Mouse (Mus musculus): ENCODE results near the gene Gm18596. TPM values are rescaled to one million over a fixed set of nuclear protein-coding genes. Genes with fewer than 3 reads are reported as not detected.
"Not testable (repeated sequence)": the region's sequence is repeated elsewhere in the genome, so short reads cannot be mapped to it uniquely, and the experiment has no call there.

Gene Gm18596
- polyA plus RNA-seq, 2 experiments = not detected

DNA sequence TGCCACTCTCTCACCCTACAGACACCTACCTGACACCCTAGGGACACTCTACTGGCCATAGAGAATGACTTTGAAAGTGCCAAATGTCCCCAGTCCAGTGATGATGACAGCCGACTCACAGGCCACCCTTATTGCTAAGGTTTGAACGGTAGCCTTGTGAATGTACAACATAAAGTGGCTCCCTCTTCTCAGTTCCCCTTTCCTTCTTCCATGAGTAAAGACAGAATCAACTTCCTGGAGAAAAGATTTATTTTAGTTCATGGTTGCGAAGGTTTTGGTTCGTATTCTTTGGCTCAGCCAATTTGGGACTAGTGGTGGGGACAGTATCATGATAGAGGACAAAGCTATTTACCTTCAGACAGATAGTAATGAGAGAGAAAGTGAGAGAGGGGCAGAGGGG is 3.5 kb downstream of the Gm18596 start:
- TF ChIP-seq POLR2A (IDR thresholded peaks at IDR 0.05; ENCODE audit: borderline replicate concordance, extremely low read depth, insufficient read depth, insufficient read length) = no peak
- no peak overlapping the region for H3K27ac ChIP-seq (replicated peaks; ENCODE audit: low read depth, low read length)
- no peak overlapping the region for H3K9ac ChIP-seq (ENCODE audit: low read depth, low read length, severe bottlenecking)
- H3K9me3 ChIP-seq (ENCODE audit: control insufficient read depth, low read length) = peaks cover 7% of the 10 kb centered on the region; the same call in 1 of the 2 replicates
- no peaks in the 10 kb centered on the region for H3K36me3 ChIP-seq (ENCODE audit: control insufficient read depth, insufficient read depth, low read length)
- H3K4me1 ChIP-seq (ENCODE audit: control insufficient read depth, insufficient read depth, low read length) = no peaks in the 10 kb centered on the region
- no peak overlapping the region for H3K4me2 ChIP-seq (replicated peaks; ENCODE audit: low read depth, low read length, severe bottlenecking)
- ATAC-seq (ENCODE audit: low FRiP score, low read depth) (no peak), DNase-seq (ENCODE audit: low spot score) (no peak)
- no peak overlapping the region for H3K4me3 ChIP-seq (replicated peaks; ENCODE audit: low read length)
- WGBS = 80% methylated on average over 4 of the region's 4 CpGs
- no peaks in the 10 kb centered on the region for H3K27me3 ChIP-seq (ENCODE audit: control insufficient read depth, insufficient read depth, low read length)

DNA sequence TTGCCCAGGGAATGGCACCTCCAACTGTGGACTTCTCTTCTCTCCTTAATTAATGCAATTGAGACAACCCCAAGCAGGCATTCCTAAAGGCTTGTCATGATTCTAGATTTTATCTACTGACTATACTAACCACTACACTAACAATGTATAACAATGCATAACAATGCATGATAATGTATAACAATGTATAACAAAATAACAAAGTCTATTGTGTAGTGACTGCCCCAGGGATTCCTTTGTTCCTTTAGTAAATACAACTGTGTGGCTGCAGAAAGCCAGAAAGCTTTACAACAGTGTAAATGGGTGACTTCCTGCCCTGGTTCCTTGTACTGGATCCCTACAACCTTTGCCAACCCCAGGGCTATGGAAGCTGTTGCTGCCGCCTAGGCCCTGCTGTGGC is 6.5 kb downstream of the Gm18596 start:
- Histone ChIP-seq H3K36me3 (ENCODE audit: control insufficient read depth, insufficient read depth, low read length) (no peaks in the 10 kb centered on the region), H3K4me3 (replicated peaks; ENCODE audit: low read length) (no peak overlapping the region), H3K9ac (ENCODE audit: low read depth, low read length, severe bottlenecking) (no peak overlapping the region), H3K27ac (replicated peaks; ENCODE audit: low read depth, low read length) (no peak overlapping the region), H3K4me2 (replicated peaks; ENCODE audit: low read depth, low read length, severe bottlenecking) (no peak overlapping the region), H3K4me1 (ENCODE audit: control insufficient read depth, insufficient read depth, low read length) (no peaks in the 10 kb centered on the region), H3K27me3 (ENCODE audit: control insufficient read depth, insufficient read depth, low read length) (no peaks in the 10 kb centered on the region), H3K9me3 (ENCODE audit: control insufficient read depth, low read length) (peaks cover 7% of the 10 kb centered on the region; the same call in 1 of the 2 replicates)
- ATAC-seq (ENCODE audit: low FRiP score, low read depth) (no peak), DNase-seq (ENCODE audit: low spot score) (no peak)
- WGBS = 82% methylated on average over 1 of the region's 1 CpGs
- TF ChIP-seq POLR2A (IDR thresholded peaks at IDR 0.05; ENCODE audit: borderline replicate concordance, extremely low read depth, insufficient read depth, insufficient read length) = no peak

DNA sequence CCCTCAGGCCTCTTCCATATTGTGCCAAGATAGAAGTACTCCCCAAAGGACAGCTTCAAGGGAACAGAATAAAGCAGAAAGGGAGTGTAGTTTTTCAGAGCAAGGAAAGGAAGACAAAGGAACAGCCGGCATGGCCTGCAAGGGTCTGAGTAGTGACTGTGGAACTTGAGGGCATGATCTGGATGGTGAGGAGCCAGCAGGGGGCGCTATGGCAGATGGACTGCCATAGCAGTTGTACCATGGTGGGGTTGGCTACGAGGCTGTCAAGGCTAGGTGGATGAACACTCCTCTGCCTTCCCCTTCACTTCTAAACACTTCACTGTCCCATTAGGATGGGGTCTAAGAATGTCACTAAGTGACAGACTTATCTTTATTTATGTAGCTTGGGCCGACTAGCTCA is 13.2 kb downstream of the Gm18596 start:
- DNase-seq (ENCODE audit: low spot score) (no peak), ATAC-seq (ENCODE audit: low FRiP score, low read depth) (no peak)
- 57% methylated on average over 4 of the region's 4 CpGs for WGBS

DNA sequence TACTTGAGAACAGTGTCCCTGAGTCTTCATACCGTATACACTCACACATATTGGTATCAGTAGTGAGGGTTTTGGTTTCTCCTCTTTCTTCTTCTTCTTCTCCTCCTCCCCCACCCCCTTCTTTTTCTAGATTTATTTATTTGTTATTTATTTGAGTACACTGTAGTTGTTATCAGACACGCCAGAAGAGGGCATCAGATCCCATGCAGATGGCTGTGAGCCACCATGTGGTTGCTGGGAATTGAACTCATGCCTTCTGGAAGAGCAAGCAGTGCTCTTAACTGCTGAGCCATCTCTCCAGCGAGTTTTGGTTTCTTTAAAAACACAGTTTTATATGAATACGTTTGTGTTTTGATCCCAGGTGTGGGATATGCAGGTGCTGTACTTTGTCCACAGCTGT is 14.2 kb downstream of the Gm18596 start:
- no peak overlapping the region for H3K4me3 ChIP-seq (replicated peaks; ENCODE audit: low read length)
- WGBS = 50% methylated on average over 4 of the region's 4 CpGs
- DNase-seq (ENCODE audit: low spot score) = no peak

More for the DNA sequence above, 13.2 kb downstream of the Gm18596 start:
- H3K36me3 ChIP-seq (ENCODE audit: control insufficient read depth, insufficient read depth, low read length) = no peaks in the 10 kb centered on the region
- H3K9me3 ChIP-seq (ENCODE audit: control insufficient read depth, low read length) = no peaks in the 10 kb centered on the region
- no peaks in the 10 kb centered on the region for H3K27me3 ChIP-seq (ENCODE audit: control insufficient read depth, insufficient read depth, low read length)
- H3K4me3 ChIP-seq (replicated peaks; ENCODE audit: low read length) = no peak overlapping the region
- no peak overlapping the region for H3K9ac ChIP-seq (ENCODE audit: low read depth, low read length, severe bottlenecking)
- no peaks in the 10 kb centered on the region for H3K4me1 ChIP-seq (ENCODE audit: control insufficient read depth, insufficient read depth, low read length)
- H3K27ac ChIP-seq (replicated peaks; ENCODE audit: low read depth, low read length) = no peak overlapping the region
- TF ChIP-seq POLR2A (IDR thresholded peaks at IDR 0.05; ENCODE audit: borderline replicate concordance, extremely low read depth, insufficient read depth, insufficient read length) = no peak
- H3K4me2 ChIP-seq (replicated peaks; ENCODE audit: low read depth, low read length, severe bottlenecking) = no peak overlapping the region

DNA sequence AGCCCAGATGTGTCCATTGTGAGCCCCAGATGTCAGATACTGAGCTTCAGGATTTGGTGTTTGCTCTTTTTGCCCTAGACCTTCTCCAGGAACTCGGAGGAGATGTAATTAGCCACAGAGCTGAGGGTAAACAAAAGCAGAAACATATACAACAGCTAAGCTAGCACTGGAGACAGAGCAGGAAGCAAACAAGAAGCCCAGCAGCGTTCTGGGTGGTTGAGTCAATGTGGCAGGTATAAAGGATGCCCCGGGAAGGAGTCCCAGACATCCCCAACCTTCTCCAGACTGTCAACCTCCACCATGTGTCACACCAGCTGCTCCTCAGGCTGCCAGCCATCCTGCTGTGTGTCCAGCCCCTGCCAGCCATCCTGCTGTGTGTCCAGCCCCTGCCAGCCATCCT is 16.3 kb downstream of the Gm18596 start, which contains the start of gene Gm10100:
Gm10100 (plus strand) TSS at position 301 of the 400 bp plus-strand sequence.
- no peak within 1 kb of the TSS for H3K27ac ChIP-seq (replicated peaks; ENCODE audit: low read depth, low read length)
- 24% methylated on average over 3 of the region's 3 CpGs for WGBS

More for the DNA sequence above, 14.2 kb downstream of the Gm18596 start:
- Histone ChIP-seq H3K4me2 (replicated peaks; ENCODE audit: low read depth, low read length, severe bottlenecking) (no peak overlapping the region), H3K9me3 (ENCODE audit: control insufficient read depth, low read length) (no peaks in the 10 kb centered on the region), H3K4me1 (ENCODE audit: control insufficient read depth, insufficient read depth, low read length) (no peaks in the 10 kb centered on the region), H3K36me3 (ENCODE audit: control insufficient read depth, insufficient read depth, low read length) (no peaks in the 10 kb centered on the region), H3K27me3 (ENCODE audit: control insufficient read depth, insufficient read depth, low read length) (no peaks in the 10 kb centered on the region), H3K9ac (ENCODE audit: low read depth, low read length, severe bottlenecking) (no peak overlapping the region), H3K27ac (replicated peaks; ENCODE audit: low read depth, low read length) (no peak overlapping the region)
- no peak for ATAC-seq (ENCODE audit: low FRiP score, low read depth)
- TF ChIP-seq POLR2A (IDR thresholded peaks at IDR 0.05; ENCODE audit: borderline replicate concordance, extremely low read depth, insufficient read depth, insufficient read length) = no peak

DNA sequence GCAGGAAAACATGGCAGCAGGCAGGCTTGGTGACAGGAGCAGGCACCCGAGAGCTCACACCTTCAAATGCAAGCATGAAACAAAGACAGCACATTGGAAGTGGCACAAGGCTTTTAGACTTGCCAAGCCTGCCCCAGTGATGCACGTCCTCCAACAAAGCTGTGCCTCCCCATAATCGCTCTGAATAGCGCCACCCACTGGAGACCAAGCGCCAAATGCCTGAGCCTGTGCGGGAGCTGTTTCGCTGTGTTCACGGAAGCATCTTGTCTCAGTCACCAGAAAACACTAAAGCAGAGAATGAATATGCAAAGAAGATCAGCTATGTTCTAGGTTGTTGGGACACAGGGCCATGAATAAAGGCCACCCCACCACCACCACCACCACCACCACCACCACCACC is 17.6 kb downstream of the Gm18596 start:
- no peaks in the 10 kb centered on the region for H3K9me3 ChIP-seq (ENCODE audit: control insufficient read depth, low read length)
- no peaks in the 10 kb centered on the region for H3K36me3 ChIP-seq (ENCODE audit: control insufficient read depth, insufficient read depth, low read length)
- no peaks in the 10 kb centered on the region for H3K4me1 ChIP-seq (ENCODE audit: control insufficient read depth, insufficient read depth, low read length)
- WGBS = 75% methylated on average over 8 of the region's 8 CpGs
- no peaks in the 10 kb centered on the region for H3K27me3 ChIP-seq (ENCODE audit: control insufficient read depth, insufficient read depth, low read length)
- no peak overlapping the region for H3K4me3 ChIP-seq (replicated peaks; ENCODE audit: low read length)
- ATAC-seq (ENCODE audit: low FRiP score, low read depth) (no peak), DNase-seq (ENCODE audit: low spot score) (no peak)
- no peak for TF ChIP-seq POLR2A (IDR thresholded peaks at IDR 0.05; ENCODE audit: borderline replicate concordance, extremely low read depth, insufficient read depth, insufficient read length)
- H3K9ac ChIP-seq (ENCODE audit: low read depth, low read length, severe bottlenecking) = no peak overlapping the region
- no peak overlapping the region for H3K4me2 ChIP-seq (replicated peaks; ENCODE audit: low read depth, low read length, severe bottlenecking)
- no peak overlapping the region for H3K27ac ChIP-seq (replicated peaks; ENCODE audit: low read depth, low read length)

More for the DNA sequence above, 16.3 kb downstream of the Gm18596 start, which contains the start of gene Gm10100:
- no peak for TF ChIP-seq POLR2A (IDR thresholded peaks at IDR 0.05; ENCODE audit: borderline replicate concordance, extremely low read depth, insufficient read depth, insufficient read length)
- Histone ChIP-seq H3K4me3 (replicated peaks; ENCODE audit: low read length) (no peak within 1 kb of the TSS), H3K9ac (ENCODE audit: low read depth, low read length, severe bottlenecking) (no peak within 1 kb of the TSS), H3K9me3 (ENCODE audit: control insufficient read depth, low read length) (no peaks in the 10 kb centered on the region), H3K4me2 (replicated peaks; ENCODE audit: low read depth, low read length, severe bottlenecking) (no peak within 1 kb of the TSS), H3K27me3 (ENCODE audit: control insufficient read depth, insufficient read depth, low read length) (no peaks in the 10 kb centered on the region), H3K36me3 (ENCODE audit: control insufficient read depth, insufficient read depth, low read length) (no peaks in the 10 kb centered on the region), H3K4me1 (ENCODE audit: control insufficient read depth, insufficient read depth, low read length) (no peaks in the 10 kb centered on the region)
- DNase-seq (ENCODE audit: low spot score) (no peak), ATAC-seq (ENCODE audit: low FRiP score, low read depth) (no peak)

DNA sequence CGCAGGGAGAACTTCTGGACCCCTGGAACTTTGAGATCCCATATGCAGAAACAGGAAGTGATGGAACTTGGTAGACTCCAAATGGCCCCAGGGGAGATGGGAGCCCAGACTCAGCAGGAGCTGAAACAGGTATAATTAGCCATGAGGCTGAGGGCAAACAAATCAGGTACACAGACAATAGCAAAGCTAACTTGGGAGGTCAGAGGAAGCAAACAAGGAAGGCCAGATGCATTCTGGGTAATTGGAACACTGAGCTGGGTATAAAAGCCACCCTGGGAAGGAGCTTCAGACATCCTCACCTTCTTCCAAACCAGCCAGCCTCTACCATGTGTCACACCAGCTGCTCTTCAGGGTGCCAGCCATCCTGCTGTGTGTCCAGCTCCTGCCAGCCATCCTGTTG is 22.1 kb downstream of the Gm18596 start, which contains the start of gene Krtap12-1:
Krtap12-1 (plus strand) TSS at position 301 of the 400 bp plus-strand sequence.
- H3K9me3 ChIP-seq (ENCODE audit: control insufficient read depth, low read length); H3K27ac ChIP-seq (replicated peaks; ENCODE audit: low read depth, low read length); H3K4me2 ChIP-seq (replicated peaks; ENCODE audit: low read depth, low read length, severe bottlenecking); H3K27me3 ChIP-seq (ENCODE audit: control insufficient read depth, insufficient read depth, low read length); DNase-seq (ENCODE audit: low spot score); H3K36me3 ChIP-seq (ENCODE audit: control insufficient read depth, insufficient read depth, low read length); ATAC-seq (ENCODE audit: low FRiP score, low read depth); H3K4me1 ChIP-seq (ENCODE audit: control insufficient read depth, insufficient read depth, low read length); H3K4me3 ChIP-seq (replicated peaks; ENCODE audit: low read length); H3K9ac ChIP-seq (ENCODE audit: low read depth, low read length, severe bottlenecking): not testable (repeated sequence)
- WGBS = 81% methylated on average over 1 of the region's 1 CpGs

All from limb, embryonic 14.5 days (tissue).